Mouse (Mus musculus) megakaryocyte, adult 5-6 weeks (primary cell): ENCODE results near the gene Edaradd. TPM values are rescaled to one million over a fixed set of nuclear protein-coding genes. Genes with fewer than 3 reads are reported as not detected.
A peak's percentile ranks its signal among the peaks of the same experiment; 100 is the strongest.

Source experiments
- ATAC-seq: 2 replicates; pipeline ENCODE4 v1.8.0; 2016; ENCODE audit warnings: mild to moderate bottlenecking, inconsistent platforms; ENCODE audit not compliant: poor library complexity, severe bottlenecking
- total RNA-seq, 2 experiments: library from RNA; stranded (forward) in 1 of 2; stranded (reverse) in 1 of 2; fragments of 153-499, 151-499 nt in 1 of 2; fragments of 221-1000, 200-1000 nt in 1 of 2; gene quantifications; 2 replicates each; pipeline versions ENCODE4 v1.2.3 to v1.2.4; 2015 to 2017

Gene Edaradd
- total RNA-seq, 2 experiments from 2014 or later: 0.11 to 0.29 TPM

DNA sequence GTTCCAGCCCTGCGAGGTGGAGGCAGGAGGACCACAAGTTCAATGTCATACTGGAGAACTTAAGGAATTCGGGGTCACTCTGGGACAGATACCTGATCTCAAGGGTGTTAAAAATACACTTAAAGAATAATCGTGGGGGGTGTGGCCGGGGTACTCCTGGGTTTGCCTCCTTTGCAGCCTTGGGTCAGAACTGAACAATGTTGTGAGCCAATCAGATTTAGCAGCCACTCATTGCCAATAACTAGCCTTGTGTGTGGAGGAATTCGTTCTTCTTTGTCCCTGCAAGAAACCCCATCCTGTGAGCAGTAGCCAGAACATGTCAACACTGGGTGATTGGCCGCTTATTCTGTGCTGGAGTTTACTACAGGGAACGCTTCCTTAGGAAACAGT is 58.5 kb downstream of the Edaradd start:
- 0 out of 2 replicates have a peak, but pooled peaks have one; percentile 2 for ATAC-seq

- peak; percentile 94 for ATAC-seq
Measured at GRCm38 (mm10) chr13:12460881-12461729, 59.1 kb downstream of the Edaradd start.

- peak; percentile 58 for ATAC-seq
Measured at GRCm38 (mm10) chr13:12460443-12460842, 59.8 kb downstream of the Edaradd start.

DNA sequence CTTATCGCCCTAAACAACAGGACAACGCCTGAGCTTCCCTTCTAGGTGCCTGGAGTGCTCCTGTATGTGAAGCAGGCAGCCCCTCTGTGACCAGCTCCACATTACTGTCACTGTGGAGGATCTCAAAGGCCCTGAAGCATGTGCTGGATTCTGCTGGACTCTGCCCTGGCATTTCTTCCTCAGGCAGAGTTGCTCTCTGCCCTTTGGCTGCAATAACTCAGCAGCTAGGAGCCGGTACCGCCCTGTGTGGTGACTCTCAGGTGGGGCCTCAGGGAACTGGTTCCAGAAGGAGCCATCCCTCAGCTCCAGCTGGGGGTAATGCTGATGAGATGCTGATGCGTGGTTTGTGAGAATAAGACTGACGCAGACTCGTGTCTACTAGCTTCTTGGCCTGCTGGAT is 63.5 kb downstream of the Edaradd start:
- ATAC-seq: no peak

GRCm38 (mm10) chr13:12454686-12455390 is 65.4 kb downstream of the Edaradd start:
- no peak for ATAC-seq

DNA sequence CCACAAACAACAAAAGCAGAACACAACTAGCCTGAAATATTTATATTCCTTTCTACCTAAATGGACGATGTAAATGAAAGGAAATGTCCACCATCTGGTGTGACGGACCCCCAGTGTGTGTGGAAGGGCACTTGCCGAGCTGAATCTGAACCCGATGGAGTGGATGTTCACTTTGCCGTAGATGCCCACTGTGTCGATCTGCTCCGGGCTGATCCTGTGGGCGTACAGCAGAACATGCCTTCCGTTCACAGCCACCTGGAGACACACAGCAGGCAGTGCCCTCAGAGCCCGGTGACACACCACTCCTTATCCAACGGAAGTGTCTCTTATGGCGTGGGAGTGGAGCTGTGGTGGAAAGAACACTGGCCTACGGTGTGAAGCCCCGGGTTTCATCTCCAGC is 67.1 kb downstream of the Edaradd start:
- no peak for ATAC-seq

DNA sequence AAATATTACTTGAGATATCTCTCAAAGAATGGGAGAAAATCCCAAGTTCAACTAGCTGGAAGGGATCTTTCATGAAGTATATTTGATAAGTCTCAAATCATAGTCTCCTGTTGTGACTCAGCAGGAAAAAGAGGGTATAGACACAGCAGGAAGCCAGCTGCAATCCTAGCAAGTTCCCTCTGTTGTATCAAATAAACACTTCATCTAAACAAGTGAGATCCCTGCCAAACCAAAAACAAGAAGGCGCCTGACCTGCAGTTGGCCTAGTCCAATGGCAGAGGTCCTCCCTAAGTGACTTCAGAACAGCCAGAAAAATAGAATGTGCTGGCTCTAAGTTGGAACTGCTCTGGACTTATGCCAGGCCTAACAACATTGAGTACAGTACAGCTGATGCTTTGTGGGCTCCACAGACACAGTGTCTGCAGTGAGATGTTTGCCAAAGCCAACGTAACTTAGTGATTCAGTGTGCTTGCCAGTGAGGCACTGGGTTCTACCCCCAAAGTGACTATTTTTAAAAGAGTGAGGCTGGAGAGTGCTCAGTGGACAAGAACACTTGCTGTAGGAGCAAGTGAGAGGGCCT is 78.1 kb downstream of the Edaradd start:
- ATAC-seq: no peak

- no peak for ATAC-seq
Measured at GRCm38 (mm10) chr13:12440813-12441212, 79.4 kb downstream of the Edaradd start.

- no peak for ATAC-seq
Measured at GRCm38 (mm10) chr13:12439586-12439985, 80.7 kb downstream of the Edaradd start.

GRCm38 (mm10) chr13:12433843-12434242 is 86.4 kb downstream of the Edaradd start:
- ATAC-seq: no peak

GRCm38 (mm10) chr13:12428556-12428955 is 91.7 kb downstream of the Edaradd start:
- ATAC-seq: no peak

Other genes with a start within 250 kb of the Edaradd start
- gene Actn2, start 179.7 kb downstream of the Edaradd start, total RNA-seq (2015): 0.78 TPM in 1 of 2 replicates, not detected in the other
- 0.11 TPM in 1 of 2 replicates, not detected in the other for gene Actn2, start 179.7 kb downstream of the Edaradd start, total RNA-seq (2017)
- 15.8 and 18.7 TPM in 2 replicates for gene Heatr1, start 125.4 kb downstream of the Edaradd start, total RNA-seq (2015)
- gene Heatr1, start 125.4 kb downstream of the Edaradd start, total RNA-seq (2017): 38.3 and 52.8 TPM in 2 replicates
- gene Lgals8, start 55.5 kb downstream of the Edaradd start, total RNA-seq (2015): 37.5 and 47.8 TPM in 2 replicates
- 59.7 and 64.4 TPM in 2 replicates for gene Lgals8, start 55.5 kb downstream of the Edaradd start, total RNA-seq (2017)
- gene Ero1lb, start 45.4 kb upstream of the Edaradd start, total RNA-seq (2015): 29.1 and 29.4 TPM in 2 replicates
- gene Ero1lb, start 45.4 kb upstream of the Edaradd start, total RNA-seq (2017): 17.0 and 20.7 TPM in 2 replicates